Mouse (Mus musculus): ENCODE results near the gene Cdcp2. TPM values are rescaled to one million over a fixed set of nuclear protein-coding genes. Genes with fewer than 3 reads are reported as not detected.

Cdcp2 gene
- total RNA-seq, 2 experiments from 2014 or later, result not detected

GRCm38 (mm10) chr4:107126891-107127524 is 30.3 kb downstream of the Cdcp2 start:
- no peak for ATAC-seq (replicated peaks; ENCODE audit: low FRiP score, poor library complexity, severe bottlenecking)

- no peak for ATAC-seq (replicated peaks; ENCODE audit: low FRiP score, poor library complexity, severe bottlenecking)
Observed at GRCm38 (mm10) chr4:107127901-107128669, 31.4 kb downstream of the Cdcp2 start.

DNA sequence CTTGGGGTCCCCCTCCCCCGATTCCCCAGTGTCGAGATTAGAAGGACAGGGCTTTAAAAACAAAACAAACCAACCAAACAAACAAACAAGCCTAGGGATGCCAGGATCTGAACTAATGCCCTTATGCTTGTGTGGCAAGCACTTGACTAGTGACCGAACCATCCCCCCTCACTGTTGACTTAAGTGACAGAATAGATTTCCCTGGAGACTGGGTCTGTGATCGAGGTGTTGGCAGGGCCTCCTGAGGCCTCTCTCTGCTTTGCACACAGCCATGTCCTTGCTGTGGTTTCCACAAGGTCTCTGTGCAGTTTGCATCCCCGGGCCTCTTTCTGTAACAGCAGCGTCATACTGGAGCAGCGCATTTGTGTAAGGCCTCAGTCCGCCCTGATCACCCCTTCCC is 32.7 kb downstream of the Cdcp2 start:
- ATAC-seq (replicated peaks; ENCODE audit: low FRiP score, poor library complexity, severe bottlenecking), result no peak

DNA sequence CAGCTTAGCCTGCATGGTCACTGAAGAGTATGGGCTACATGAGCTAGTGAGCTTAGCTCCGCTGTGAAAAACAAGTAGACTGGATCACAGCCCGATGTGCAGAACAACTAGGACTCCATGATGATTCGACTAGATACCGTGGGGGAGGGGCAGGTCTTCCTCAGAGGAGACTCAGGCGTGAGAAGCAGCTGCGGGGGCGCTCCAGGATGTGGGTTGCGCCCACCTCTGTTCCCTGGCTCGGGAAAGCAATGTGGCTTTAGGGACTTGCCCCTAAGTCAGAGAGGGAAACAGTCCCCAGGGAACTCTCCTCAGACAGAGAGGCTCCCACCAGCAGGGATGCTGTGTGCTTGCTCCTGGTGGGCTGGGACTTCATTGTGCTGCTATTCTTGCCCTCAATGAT is 33.8 kb downstream of the Cdcp2 start:
- no peak for ATAC-seq (replicated peaks; ENCODE audit: low FRiP score, poor library complexity, severe bottlenecking)

GRCm38 (mm10) chr4:107134891-107135290 is 38.2 kb downstream of the Cdcp2 start:
- ATAC-seq (replicated peaks; ENCODE audit: low FRiP score, poor library complexity, severe bottlenecking), result no peak

GRCm38 (mm10) chr4:107135663-107136062 is 39.0 kb downstream of the Cdcp2 start:
- no peak for ATAC-seq (replicated peaks; ENCODE audit: low FRiP score, poor library complexity, severe bottlenecking)

DNA sequence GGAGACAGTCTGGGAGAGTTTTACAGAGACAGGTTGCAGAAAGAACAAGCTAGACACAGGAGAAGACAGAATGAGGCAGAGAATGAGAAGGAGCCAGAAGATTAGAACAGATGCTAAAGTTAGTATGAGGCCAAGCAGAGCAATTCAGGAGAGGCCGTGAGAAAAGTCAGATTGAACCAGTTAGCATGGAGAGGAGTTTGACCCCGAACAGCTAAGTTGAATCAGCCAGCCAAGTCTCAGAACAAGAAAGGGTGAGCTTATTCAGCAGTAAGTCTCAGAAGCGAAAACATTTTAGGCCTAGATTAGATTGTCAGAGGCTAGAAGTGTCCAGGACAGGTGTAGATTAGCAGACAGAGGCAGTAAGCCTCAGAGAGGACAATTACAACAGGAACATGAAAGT is 39.8 kb downstream of the Cdcp2 start:
- ATAC-seq (replicated peaks; ENCODE audit: low FRiP score, poor library complexity, severe bottlenecking), result no peak

GRCm38 (mm10) chr4:107138948-107139835 is 42.5 kb downstream of the Cdcp2 start:
- ATAC-seq (replicated peaks; ENCODE audit: low FRiP score, poor library complexity, severe bottlenecking), result no peak

DNA sequence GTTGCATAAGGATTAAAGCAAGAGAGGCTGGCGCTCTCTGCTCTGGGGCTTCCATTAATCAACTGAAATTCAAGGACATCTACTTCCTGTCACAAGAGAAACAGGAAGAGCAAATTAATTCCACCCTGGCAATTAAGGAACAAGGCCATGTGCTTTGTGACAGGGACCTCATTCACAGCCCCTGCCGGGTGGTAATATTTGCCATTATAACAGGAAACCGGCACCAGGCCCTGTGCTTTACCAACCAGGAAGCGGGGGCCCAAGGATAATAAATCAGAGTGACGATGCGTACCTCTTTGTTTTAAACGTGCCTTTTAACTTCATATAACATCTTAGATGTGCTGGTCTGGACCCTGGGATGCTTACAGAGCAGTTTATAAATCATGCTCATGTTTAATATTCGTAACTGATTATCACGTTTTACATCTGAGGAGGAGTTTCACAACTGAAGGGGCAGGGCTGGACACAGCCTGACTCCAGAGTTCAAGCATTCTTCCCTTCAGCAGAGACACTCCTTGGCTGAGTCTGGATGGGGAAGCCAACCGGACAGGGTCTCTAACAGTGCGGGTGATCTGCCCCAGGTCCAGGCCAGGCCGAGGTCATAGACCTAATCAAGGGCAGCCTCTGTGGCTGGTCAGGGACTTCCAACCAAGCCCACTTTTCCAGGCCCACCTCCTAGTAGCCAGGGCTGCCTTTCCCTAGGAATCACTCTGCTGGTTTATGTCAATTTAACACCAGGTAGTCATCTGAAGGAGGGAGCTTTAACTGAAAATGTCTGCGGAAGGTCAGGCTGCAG is 43.3 kb downstream of the Cdcp2 start:
- ATAC-seq (replicated peaks; ENCODE audit: low FRiP score, poor library complexity, severe bottlenecking), result no peak

DNA sequence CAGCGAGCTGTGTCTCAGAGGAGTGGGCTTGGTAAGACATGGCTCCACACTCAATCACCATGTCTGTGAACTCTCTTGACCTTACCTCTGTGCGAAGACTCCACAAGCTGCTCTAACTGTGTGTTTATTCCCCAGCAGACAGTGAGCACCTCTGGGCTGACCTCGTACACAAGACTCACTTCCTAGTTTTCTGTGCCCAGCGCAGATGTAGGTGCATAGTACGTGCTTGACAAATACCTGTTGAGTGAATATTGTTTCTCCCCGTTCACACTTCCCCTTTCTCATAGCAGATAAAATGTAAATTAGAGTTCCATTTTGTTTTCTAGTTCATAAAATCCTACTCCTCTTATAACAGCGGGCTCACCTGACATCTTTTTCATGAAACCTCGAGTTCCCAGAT is 46.8 kb downstream of the Cdcp2 start:
- ATAC-seq (replicated peaks; ENCODE audit: low FRiP score, poor library complexity, severe bottlenecking), result no peak

DNA sequence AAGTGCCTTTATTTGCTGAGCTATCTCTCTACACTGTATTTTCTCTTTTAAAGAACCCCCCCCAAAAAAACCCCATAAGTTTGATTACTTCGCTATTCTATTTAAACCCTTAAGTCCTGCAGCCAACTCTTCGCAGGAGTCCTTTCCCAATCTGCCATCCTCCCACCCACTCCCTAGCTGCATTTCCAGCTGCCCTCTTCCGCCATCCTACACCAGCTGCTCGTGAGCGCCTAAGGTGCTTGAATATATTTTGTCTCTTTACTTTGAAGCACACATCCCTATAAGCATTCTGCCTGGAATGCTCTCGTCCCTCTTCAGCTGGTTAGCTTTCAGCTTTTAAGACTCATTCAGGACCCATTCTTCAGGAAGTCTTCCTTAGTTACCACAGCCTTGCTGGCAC is 54.3 kb downstream of the Cdcp2 start:
- ATAC-seq (replicated peaks; ENCODE audit: low FRiP score, poor library complexity, severe bottlenecking), result no peak

- no peak for ATAC-seq (replicated peaks; ENCODE audit: low FRiP score, poor library complexity, severe bottlenecking)
Observed at GRCm38 (mm10) chr4:107152571-107152970, 55.9 kb downstream of the Cdcp2 start.

DNA sequence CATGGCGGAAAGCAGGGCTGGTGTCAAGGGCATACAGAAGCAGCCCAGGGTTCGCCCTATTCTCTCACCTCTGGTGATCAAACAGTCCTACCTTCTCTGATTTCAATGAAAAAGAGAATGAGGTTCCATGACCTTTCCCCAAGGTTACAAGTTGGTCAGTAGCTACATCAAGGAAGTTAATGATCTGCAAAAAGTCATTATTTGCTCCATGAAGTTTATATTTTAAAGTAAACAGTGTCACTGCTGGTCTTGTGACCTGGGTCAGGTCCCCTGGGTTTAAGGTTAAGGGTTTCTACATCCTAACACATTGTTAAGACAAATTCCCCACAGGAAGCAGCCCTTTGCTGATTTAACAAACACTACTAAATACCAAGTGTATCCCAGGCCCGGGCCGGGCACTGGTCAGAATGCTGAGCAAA is 60.3 kb downstream of the Cdcp2 start:
- no peak for ATAC-seq (replicated peaks; ENCODE audit: low FRiP score, poor library complexity, severe bottlenecking)

GRCm38 (mm10) chr4:107159166-107159773 is 62.6 kb downstream of the Cdcp2 start:
- ATAC-seq (replicated peaks; ENCODE audit: low FRiP score, poor library complexity, severe bottlenecking), result no peak

DNA sequence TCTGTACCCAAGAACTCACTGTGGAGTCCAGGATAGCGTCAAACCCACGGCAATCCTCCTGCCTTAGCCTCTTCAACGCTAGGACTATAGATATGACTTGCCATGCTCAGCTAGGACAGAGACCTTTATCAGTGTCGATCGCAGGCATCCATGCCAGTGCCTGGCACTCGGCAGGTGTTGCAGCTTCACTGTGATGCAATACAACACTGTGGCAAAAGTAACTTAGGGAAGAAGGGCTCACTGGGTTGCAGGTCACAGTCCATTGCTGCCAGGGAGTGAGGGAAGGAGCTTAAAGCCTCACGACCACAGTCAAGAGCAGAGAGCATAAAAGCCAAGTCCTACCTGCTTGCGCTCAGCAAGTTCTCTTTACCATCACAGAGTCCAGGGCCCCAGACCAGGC is 63.5 kb downstream of the Cdcp2 start:
- no peak for ATAC-seq (replicated peaks; ENCODE audit: low FRiP score, poor library complexity, severe bottlenecking)
